Mouse (Mus musculus) erythroblast, adult 5-6 weeks (primary cell): ENCODE results near the gene Dusp9. TPM values are rescaled to one million over a fixed set of nuclear protein-coding genes. Genes with fewer than 3 reads are reported as not detected.

Source experiments
- ATAC-seq: replicated peaks from 2 replicates; pipeline ENCODE4 v1.8.0; 2016; ENCODE audit warnings: moderate number of reproducible peaks, mild to moderate bottlenecking, moderate TSS enrichment, inconsistent platforms; ENCODE audit not compliant: poor library complexity, low FRiP score, severe bottlenecking
- total RNA-seq, 2 experiments: library from RNA; stranded (forward) in 1 of 2; stranded (reverse) in 1 of 2; fragments of 150-400 nt in 1 of 2; fragments of 200-764, 138-1000 nt in 1 of 2; gene quantifications; 2 replicates each; pipeline versions ENCODE4 v1.2.3 to v1.2.4; 2015 to 2017; ENCODE audit warnings: low replicate concordance in 2 of 2

Dusp9 gene
- total RNA-seq, 2 experiments from 2014 or later: 0.43 TPM; not detected in 1

GRCm38 (mm10) chrX:73659575-73660283 lies 20.5 kb downstream of the Dusp9 start, which contains the start of gene Pnck:
TSS of gene Pnck (minus strand) at chrX:73660117.
- no peak for ATAC-seq

- no peak for ATAC-seq
These were observed 21.1 kb downstream of the Dusp9 start for GRCm38 (mm10) chrX:73660284-73660665.

GRCm38 (mm10) chrX:73663143-73663542 lies 23.9 kb downstream of the Dusp9 start:
- no peak for ATAC-seq

- ATAC-seq: no peak
These were observed 32.8 kb downstream of the Dusp9 start for GRCm38 (mm10) chrX:73672031-73672431.

GRCm38 (mm10) chrX:73672879-73673618 lies 33.8 kb downstream of the Dusp9 start, which contains the start of gene Slc6a8:
TSS of gene Slc6a8 (plus strand) at chrX:73673150.
- no peak for ATAC-seq

- ATAC-seq: no peak
These were observed 34.4 kb downstream of the Dusp9 start for GRCm38 (mm10) chrX:73673619-73673967.

- no peak for ATAC-seq
These were observed 34.9 kb downstream of the Dusp9 start for GRCm38 (mm10) chrX:73673968-73674661.

GRCm38 (mm10) chrX:73675231-73675630 lies 36.0 kb downstream of the Dusp9 start:
- no peak for ATAC-seq

GRCm38 (mm10) chrX:73676668-73677067 lies 37.4 kb downstream of the Dusp9 start:
- no peak for ATAC-seq

- no peak for ATAC-seq
These were observed 44.9 kb downstream of the Dusp9 start for GRCm38 (mm10) chrX:73684156-73684555.

- no peak for ATAC-seq
These were observed 45.8 kb downstream of the Dusp9 start for GRCm38 (mm10) chrX:73684978-73685377.

GRCm38 (mm10) chrX:73685629-73686028 lies 46.4 kb downstream of the Dusp9 start:
- no peak for ATAC-seq

- peak; percentile 81 for ATAC-seq
These were observed 51.9 kb downstream of the Dusp9 start for GRCm38 (mm10) chrX:73690917-73691629.

Other genes starting within 250 kb of the Dusp9 start
- gene Gm18336, start 240.7 kb upstream of the Dusp9 start, total RNA-seq (2015; ENCODE audit: low replicate concordance): not detected in 2 replicates
- gene Gm18336, start 240.7 kb upstream of the Dusp9 start, total RNA-seq (2017; ENCODE audit: low replicate concordance): not detected in 2 replicates
- not detected in 2 replicates for gene Zfp92, start 228.3 kb upstream of the Dusp9 start, total RNA-seq (2015; ENCODE audit: low replicate concordance)
- gene Zfp92, start 228.3 kb upstream of the Dusp9 start, total RNA-seq (2017; ENCODE audit: low replicate concordance): not detected in 2 replicates
- gene Trex2, start 204.1 kb upstream of the Dusp9 start, total RNA-seq (2015; ENCODE audit: low replicate concordance): not detected in 2 replicates
- gene Trex2, start 204.1 kb upstream of the Dusp9 start, total RNA-seq (2017; ENCODE audit: low replicate concordance): not detected in 2 replicates
- 1.2 and 13.0 TPM in 2 replicates for gene Haus7, start 180.4 kb upstream of the Dusp9 start, total RNA-seq (2015; ENCODE audit: low replicate concordance)
- gene Haus7, start 180.4 kb upstream of the Dusp9 start, total RNA-seq (2017; ENCODE audit: low replicate concordance): 5.4 and 13.7 TPM in 2 replicates
- gene Bgn, start 155.8 kb upstream of the Dusp9 start, total RNA-seq (2015; ENCODE audit: low replicate concordance): 0.63 and 3.5 TPM in 2 replicates
- gene Bgn, start 155.8 kb upstream of the Dusp9 start, total RNA-seq (2017; ENCODE audit: low replicate concordance): 2.5 TPM in 1 of 2 replicates, not detected in the other
- gene Atp2b3, start 136.3 kb upstream of the Dusp9 start, total RNA-seq (2015; ENCODE audit: low replicate concordance): not detected in 2 replicates
- not detected in 2 replicates for gene Atp2b3, start 136.3 kb upstream of the Dusp9 start, total RNA-seq (2017; ENCODE audit: low replicate concordance)
- gene Pnck, start 20.7 kb downstream of the Dusp9 start, total RNA-seq (2015; ENCODE audit: low replicate concordance): not detected in 2 replicates
- gene Pnck, start 20.7 kb downstream of the Dusp9 start, total RNA-seq (2017; ENCODE audit: low replicate concordance): not detected in 2 replicates
- gene Slc6a8, start 33.7 kb downstream of the Dusp9 start, total RNA-seq (2015; ENCODE audit: low replicate concordance): not detected in 2 replicates
- gene Slc6a8, start 33.7 kb downstream of the Dusp9 start, total RNA-seq (2017; ENCODE audit: low replicate concordance): 1.4 TPM in 1 of 2 replicates, not detected in the other
- gene Bcap31, start 76.8 kb downstream of the Dusp9 start, total RNA-seq (2015; ENCODE audit: low replicate concordance): 60.6 and 85.3 TPM in 2 replicates
- 51.2 and 52.8 TPM in 2 replicates for gene Bcap31, start 76.8 kb downstream of the Dusp9 start, total RNA-seq (2017; ENCODE audit: low replicate concordance)
- 8.1 and 12.1 TPM in 2 replicates for gene Abcd1, start 77.2 kb downstream of the Dusp9 start, total RNA-seq (2015; ENCODE audit: low replicate concordance)
- 1.3 and 4.0 TPM in 2 replicates for gene Abcd1, start 77.2 kb downstream of the Dusp9 start, total RNA-seq (2017; ENCODE audit: low replicate concordance)
- gene Plxnb3, start 117.7 kb downstream of the Dusp9 start, total RNA-seq (2015; ENCODE audit: low replicate concordance): not detected in 2 replicates
- gene Plxnb3, start 117.7 kb downstream of the Dusp9 start, total RNA-seq (2017; ENCODE audit: low replicate concordance): 0.77 and 0.84 TPM in 2 replicates
- not detected in 2 replicates for gene Srpk3, start 135.0 kb downstream of the Dusp9 start, total RNA-seq (2015; ENCODE audit: low replicate concordance)
- gene Srpk3, start 135.0 kb downstream of the Dusp9 start, total RNA-seq (2017; ENCODE audit: low replicate concordance): not detected in 2 replicates
- gene Idh3g, start 147.5 kb downstream of the Dusp9 start, total RNA-seq (2015; ENCODE audit: low replicate concordance): 74.8 and 98.4 TPM in 2 replicates
- gene Idh3g, start 147.5 kb downstream of the Dusp9 start, total RNA-seq (2017; ENCODE audit: low replicate concordance): 62.6 and 62.9 TPM in 2 replicates
- gene Ssr4, start 147.6 kb downstream of the Dusp9 start, total RNA-seq (2015; ENCODE audit: low replicate concordance): 86.9 and 180 TPM in 2 replicates
- 44.0 and 61.8 TPM in 2 replicates for gene Ssr4, start 147.6 kb downstream of the Dusp9 start, total RNA-seq (2017; ENCODE audit: low replicate concordance)
- gene Pdzd4, start 185.6 kb downstream of the Dusp9 start, total RNA-seq (2015; ENCODE audit: low replicate concordance): 1.5 TPM in 1 of 2 replicates, not detected in the other
- 0.28 TPM in 1 of 2 replicates, not detected in the other for gene Pdzd4, start 185.6 kb downstream of the Dusp9 start, total RNA-seq (2017; ENCODE audit: low replicate concordance)